Mouse (Mus musculus) brain, embryonic 14.5 days (tissue): ENCODE measurements around the gene H13. TPM values are rescaled to one million over a fixed set of nuclear protein-coding genes. Genes with fewer than 3 reads are reported as not detected.

Experiments used
- DNase-seq: peaks from one replicate; pipeline ENCODE4 v3.0.0-alpha.2; 2011; ENCODE audit warnings: low read depth
- CTCF ChIP-seq: fragments of 200-500 bp; IDR thresholded peaks from 2 replicates; pipeline ENCODE4 v1.5.1; 2012; ENCODE audit warnings: inconsistent platforms, mild to moderate bottlenecking, moderate library complexity, borderline replicate concordance; ENCODE audit not compliant: insufficient read depth, insufficient read length; ENCODE audit errors: extremely low read depth
- POLR2A ChIP-seq: fragments of 200-500 bp; IDR thresholded peaks from 2 replicates; pipeline ENCODE4 v1.6.1; 2012; ENCODE audit warnings: mild to moderate bottlenecking, inconsistent platforms, borderline replicate concordance; ENCODE audit not compliant: poor library complexity, insufficient read depth, insufficient read length, severe bottlenecking; ENCODE audit errors: extremely low read depth
- polyA plus RNA-seq: library from polyadenylated mRNA; depleted of rRNA; stranded (reverse); fragments of >200 nt; gene quantifications from 2 replicates; pipeline ENCODE4 v1.2.3, GENCODE M21; 2012

H13 gene
- polyA plus RNA-seq, 1 experiment: 188 TPM

- peak; percentile 80 for DNase-seq
- TF ChIP-seq CTCF (no peak), POLR2A (no peak)
Measured at GRCm38 (mm10) chr2:152669639-152670484, 601 bp downstream of the H13 start.

- peak; percentile 52 for DNase-seq
- TF ChIP-seq CTCF (no peak), POLR2A (no peak)
Measured at GRCm38 (mm10) chr2:152670983-152671641, 1.9 kb downstream of the H13 start.

GRCm38 (mm10) chr2:152671642-152671999, 2.4 kb downstream of the H13 start:
- TF ChIP-seq CTCF (peak; percentile 57; the same call in 1 of the 2 replicates), POLR2A (no peak)
- DNase-seq: peak; percentile 82

- TF ChIP-seq POLR2A: no peak
- no peak for TF ChIP-seq CTCF
- DNase-seq: no peak
Measured at GRCm38 (mm10) chr2:152672166-152672565, 2.9 kb downstream of the H13 start.

- DNase-seq: no peak
- no peak for TF ChIP-seq POLR2A
Measured at GRCm38 (mm10) chr2:152674148-152674547, 4.9 kb downstream of the H13 start.

GRCm38 (mm10) chr2:152675252-152675791, 6.1 kb downstream of the H13 start:
- DNase-seq: no peak
- no peak for TF ChIP-seq CTCF
- no peak for TF ChIP-seq POLR2A

- peak; percentile 84 for DNase-seq
Measured at GRCm38 (mm10) chr2:152678302-152678701, 9.0 kb downstream of the H13 start.

GRCm38 (mm10) chr2:152678925-152679324, 9.7 kb downstream of the H13 start:
- TF ChIP-seq CTCF (no peak), POLR2A (no peak)
- no peak for DNase-seq

More at GRCm38 (mm10) chr2:152678302-152678701, 9.0 kb downstream of the H13 start:
- TF ChIP-seq POLR2A (no peak), CTCF (peak; percentile 60; the same call in 1 of the 2 replicates)

- no peak for TF ChIP-seq CTCF
- TF ChIP-seq POLR2A: no peak
- peak; percentile 75 for DNase-seq
Measured at GRCm38 (mm10) chr2:152679701-152680355, 10.6 kb downstream of the H13 start.

GRCm38 (mm10) chr2:152683086-152683485, 13.8 kb downstream of the H13 start:
- TF ChIP-seq CTCF (no peak), POLR2A (no peak)
- no peak for DNase-seq

- DNase-seq: no peak
- TF ChIP-seq POLR2A (no peak), CTCF (no peak)
Measured at GRCm38 (mm10) chr2:152686399-152686798, 17.1 kb downstream of the H13 start.

GRCm38 (mm10) chr2:152686806-152687267, 17.6 kb downstream of the H13 start, which contains the start of gene Mcts2:
TSS of gene Mcts2 (plus strand) at chr2:152687035.
- DNase-seq: peak; percentile 99
- TF ChIP-seq POLR2A (peak; percentile 34; the same call in 1 of the 2 replicates), CTCF (no peak)
